Mouse (Mus musculus) olfactory bulb, adult 2 months (tissue): ENCODE results near the gene 4930544D05Rik.

Experiments used
- CTCF ChIP-seq: fragments of 200-500 bp; IDR thresholded peaks from 2 replicates; pipeline ENCODE4 v1.5.1; 2012; ENCODE audit warnings: low read depth, mild to moderate bottlenecking, low read length, moderate library complexity; ENCODE audit not compliant: insufficient read depth
- POLR2A ChIP-seq: fragments of 200-500 bp; IDR thresholded peaks from 2 replicates; pipeline ENCODE4 v1.6.1; 2012; ENCODE audit warnings: mild to moderate bottlenecking, low read depth, low read length, moderate library complexity; ENCODE audit not compliant: insufficient read depth

- TF ChIP-seq CTCF (no peak), POLR2A (no peak)
Observed at GRCm38 (mm10) chr11:70626877-70627276, 11.2 kb downstream of the 4930544D05Rik start.
